Mouse (Mus musculus): ENCODE results near the gene Ccdc153. TPM values are rescaled to one million over a fixed set of nuclear protein-coding genes. Genes with fewer than 3 reads are reported as not detected.

The Ccdc153 gene
- polyA plus RNA-seq, 1 experiment from 2014 or later: not detected

DNA sequence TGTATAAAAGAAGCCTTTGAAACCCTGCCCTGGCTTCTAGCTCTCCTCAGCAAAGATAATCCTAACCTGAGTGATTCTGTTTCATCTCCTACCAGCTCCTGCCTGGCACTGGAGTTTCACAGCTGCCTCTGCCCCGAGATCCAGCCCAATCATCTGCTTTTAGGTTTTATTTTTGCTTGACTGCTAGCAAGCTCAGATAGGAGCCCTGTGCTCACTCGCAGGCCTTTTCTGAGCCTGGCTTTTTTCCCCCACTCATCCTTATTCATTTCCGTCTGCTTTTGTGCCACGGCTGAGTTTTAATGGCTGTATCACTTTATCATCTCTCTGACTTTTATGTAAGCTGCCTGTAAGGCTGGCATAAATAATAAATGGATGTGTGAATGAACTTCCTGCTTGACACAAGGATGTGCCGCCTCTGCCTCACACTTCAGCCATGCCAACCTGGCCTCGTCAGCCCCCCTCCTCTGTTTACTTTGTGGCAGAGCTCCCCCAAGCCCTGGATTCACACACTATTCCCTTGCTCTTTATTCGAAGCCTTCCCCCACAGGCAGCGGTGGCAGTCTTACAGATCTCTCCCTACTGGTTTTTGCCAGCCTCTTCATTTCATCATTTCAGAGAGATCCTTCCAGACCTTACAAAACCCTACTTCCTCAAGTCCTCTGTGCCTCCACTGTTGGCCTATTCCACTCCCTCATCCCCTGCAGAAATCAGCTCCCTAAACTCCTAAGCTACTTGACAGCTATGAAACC lies 26.2 kb downstream of the Ccdc153 start:
- Histone ChIP-seq H3K9ac (no peak overlapping the region), H3K27me3 (no peaks in the 10 kb centered on the region), H3K4me3 (no peak overlapping the region), H3K9me3 (replicated peaks) (no peaks in the 10 kb centered on the region), H3K4me2 (replicated peaks) (no peak overlapping the region), H3K27ac (peak overlapping the region; percentile 23; the same call in 1 of the 2 replicates), H3K36me3 (no peaks in the 10 kb centered on the region), H3K4me1 (peaks cover 12% of the 10 kb centered on the region)
- WGBS: 62% methylated on average over 8 of the region's 8 CpGs
- no peak for ATAC-seq (ENCODE audit: low FRiP score)

DNA sequence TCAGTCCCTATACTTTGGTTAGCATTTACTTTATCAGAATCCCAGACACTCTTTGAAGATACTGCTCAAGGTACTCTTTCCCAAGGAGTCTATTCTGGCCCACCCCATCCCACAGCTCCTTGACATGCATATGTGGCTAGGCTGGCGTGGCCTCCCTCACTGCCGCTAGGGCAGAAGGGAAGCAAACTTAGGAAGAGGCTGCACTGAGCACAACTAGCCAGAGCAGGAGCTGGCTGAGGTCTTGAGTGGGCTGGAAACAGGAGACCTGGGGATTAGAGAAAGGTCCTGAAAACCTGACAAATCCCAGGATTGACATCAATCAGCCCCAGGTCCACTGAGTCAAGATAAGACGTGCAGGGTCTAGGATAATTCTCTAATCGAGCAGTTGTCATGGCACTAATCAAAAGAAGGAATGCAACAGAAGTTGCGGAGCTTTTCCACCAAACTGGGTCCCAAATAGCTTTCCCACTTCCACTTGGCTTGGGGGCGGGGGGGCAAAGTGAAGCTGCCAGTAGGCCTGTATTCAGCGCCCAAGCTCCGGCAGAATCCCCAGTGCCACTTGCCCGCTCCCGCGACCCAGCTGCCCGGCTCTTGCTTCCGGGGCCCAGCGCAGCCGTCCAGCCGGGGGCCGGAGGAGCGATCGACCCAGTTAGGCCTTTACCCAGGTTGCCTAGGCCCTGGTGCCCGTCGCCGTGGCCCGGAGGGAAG lies 27.0 kb downstream of the Ccdc153 start:
- WGBS: 11% methylated on average over 22 of the region's 23 CpGs
- Histone ChIP-seq H3K9me3 (replicated peaks) (no peaks in the 10 kb centered on the region), H3K4me1 (peaks cover 12% of the 10 kb centered on the region), H3K4me2 (replicated peaks) (peak overlapping the region; percentile 68), H3K36me3 (no peaks in the 10 kb centered on the region), H3K27ac (no peak overlapping the region), H3K4me3 (peak overlapping the region; percentile 39), H3K9ac (peak overlapping the region; percentile 73), H3K27me3 (no peaks in the 10 kb centered on the region)
- no peak for ATAC-seq (ENCODE audit: low FRiP score)

DNA sequence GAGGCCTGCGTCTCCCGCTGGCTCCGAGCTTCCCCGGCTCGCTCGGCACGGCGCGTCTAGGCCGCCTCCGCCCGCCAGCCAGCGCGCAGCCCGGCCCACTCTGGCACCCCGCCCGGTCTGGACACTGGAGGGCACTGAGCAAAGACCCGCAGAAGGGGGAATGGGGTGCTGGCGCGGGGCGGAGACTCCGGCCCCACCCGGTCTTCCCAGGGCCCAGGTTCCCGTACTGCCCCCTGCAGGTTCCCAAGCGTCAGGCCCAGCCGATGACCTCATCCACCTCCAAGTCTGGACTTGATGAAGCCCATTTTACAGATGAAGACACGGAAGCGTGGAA lies 27.5 kb downstream of the Ccdc153 start:
- peak overlapping the region; percentile 39 for H3K4me3 ChIP-seq
- peak overlapping the region; percentile 73 for H3K9ac ChIP-seq
- whole genome bisulfite sequencing: 7% methylated on average over 28 of the region's 28 CpGs
- H3K4me1 ChIP-seq: peaks cover 12% of the 10 kb centered on the region
- peak overlapping the region; percentile 68 for H3K4me2 ChIP-seq (replicated peaks)
- no peaks in the 10 kb centered on the region for H3K9me3 ChIP-seq (replicated peaks)
- peak; percentile 83 for ATAC-seq (ENCODE audit: low FRiP score)
- no peaks in the 10 kb centered on the region for H3K27me3 ChIP-seq
- H3K36me3 ChIP-seq: no peaks in the 10 kb centered on the region
- H3K27ac ChIP-seq: no peak overlapping the region

- H3K36me3 ChIP-seq: no peaks in the 10 kb centered on the region
- no peak for ATAC-seq (ENCODE audit: low FRiP score)
- H3K9me3 ChIP-seq (replicated peaks): no peaks in the 10 kb centered on the region
- H3K4me2 ChIP-seq (replicated peaks): peak within 1 kb of the TSS; percentile 68
- no peaks in the 10 kb centered on the region for H3K27me3 ChIP-seq
- H3K9ac ChIP-seq: peak within 1 kb of the TSS; percentile 73
- H3K4me3 ChIP-seq: peak within 1 kb of the TSS; percentile 39
- no peak within 1 kb of the TSS for H3K27ac ChIP-seq
- 84% methylated on average over 6 of the region's 6 CpGs for WGBS
- peaks cover 12% of the 10 kb centered on the region for H3K4me1 ChIP-seq
Measured at GRCm38 (mm10) chr9:44268432-44268831, 28.0 kb downstream of the Ccdc153 start, which contains the start of gene Nlrx1. Nlrx1 (minus strand) TSS chr9:44268599.

DNA sequence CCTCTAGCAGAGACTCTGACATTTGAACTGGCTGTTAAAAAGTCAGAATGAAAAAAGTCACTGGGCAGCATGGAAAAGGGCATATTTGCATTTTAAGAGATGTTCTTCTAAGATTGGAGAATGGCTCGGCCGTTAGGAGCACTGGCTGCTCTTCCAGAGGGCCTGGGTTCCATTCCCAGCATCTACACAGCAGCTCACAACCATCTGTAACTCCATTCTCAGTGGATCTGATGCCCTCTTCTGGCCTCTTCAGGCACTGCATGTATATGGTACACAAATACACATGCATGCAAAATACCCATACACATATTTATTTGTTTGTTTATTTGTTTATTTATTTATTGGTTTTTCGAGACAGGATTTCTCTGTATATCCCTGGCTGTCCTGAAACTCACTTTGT lies 28.6 kb downstream of the Ccdc153 start:
- H3K4me3 ChIP-seq: no peak overlapping the region
- ATAC-seq (ENCODE audit: low FRiP score): no peak
- H3K27me3 ChIP-seq: no peaks in the 10 kb centered on the region
- WGBS: 86% methylated on average over 3 of the region's 3 CpGs
- peaks cover 12% of the 10 kb centered on the region for H3K4me1 ChIP-seq
- H3K27ac ChIP-seq: no peak overlapping the region
- no peaks in the 10 kb centered on the region for H3K9me3 ChIP-seq (replicated peaks)
- no peak overlapping the region for H3K9ac ChIP-seq
- H3K36me3 ChIP-seq: no peaks in the 10 kb centered on the region
- H3K4me2 ChIP-seq (replicated peaks): no peak overlapping the region

DNA sequence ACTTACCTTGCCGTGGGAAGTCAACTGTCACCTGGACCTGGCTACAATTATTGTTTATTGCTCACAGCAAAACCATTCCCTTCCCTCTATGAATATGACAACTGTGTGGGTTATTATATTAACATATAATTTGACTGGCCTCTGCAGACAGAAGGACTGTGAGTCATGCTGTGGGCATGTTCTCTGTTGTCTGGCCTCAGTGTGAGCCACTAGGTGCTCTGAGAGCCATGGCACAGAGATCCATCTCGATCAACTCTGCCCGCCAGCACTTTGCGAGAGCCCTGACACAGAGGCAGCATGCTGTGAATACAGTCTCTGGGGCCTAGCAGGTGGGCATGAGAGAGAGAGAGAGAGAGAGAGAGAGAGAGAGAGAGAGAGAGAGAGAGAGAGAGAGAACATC lies 29.5 kb downstream of the Ccdc153 start:
- H3K9ac ChIP-seq: no peak overlapping the region
- no peaks in the 10 kb centered on the region for H3K27me3 ChIP-seq
- H3K9me3 ChIP-seq (replicated peaks): no peaks in the 10 kb centered on the region
- peaks cover 12% of the 10 kb centered on the region for H3K4me1 ChIP-seq
- 73% methylated on average over 4 of the region's 4 CpGs for WGBS
- H3K4me3 ChIP-seq: no peak overlapping the region
- no peak overlapping the region for H3K27ac ChIP-seq
- peaks cover 8% of the 10 kb centered on the region; the same call in 1 of the 2 replicates for H3K36me3 ChIP-seq
- H3K4me2 ChIP-seq (replicated peaks): no peak overlapping the region
- ATAC-seq (ENCODE audit: low FRiP score): no peak

DNA sequence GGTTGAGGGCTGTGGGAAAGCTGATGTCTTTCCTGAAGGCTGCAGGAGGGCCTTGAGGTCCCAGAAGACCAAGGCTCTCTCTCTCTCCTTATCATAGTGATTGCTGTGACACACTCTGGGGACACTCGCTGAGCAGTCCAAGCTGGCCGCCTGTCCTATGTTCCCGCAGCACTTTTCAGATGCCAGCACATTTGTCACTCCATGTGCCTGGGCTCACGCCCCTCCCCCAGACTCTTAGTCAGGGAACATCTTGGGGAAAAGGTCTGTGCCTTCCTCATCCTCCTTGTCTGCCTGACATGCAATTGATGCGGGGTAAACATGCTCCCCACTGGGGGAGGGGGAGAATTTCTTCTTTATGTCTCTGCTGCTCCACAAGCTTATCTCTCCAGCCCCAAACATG lies 42.7 kb downstream of the Ccdc153 start:
- ATAC-seq (ENCODE audit: low FRiP score): no peak
- peaks cover 35% of the 10 kb centered on the region for H3K36me3 ChIP-seq
- H3K4me1 ChIP-seq: peaks cover 16% of the 10 kb centered on the region
- no peak overlapping the region for H3K4me3 ChIP-seq
- no peak overlapping the region for H3K27ac ChIP-seq
- no peaks in the 10 kb centered on the region for H3K9me3 ChIP-seq (replicated peaks)
- H3K27me3 ChIP-seq: peaks cover 16% of the 10 kb centered on the region
- H3K9ac ChIP-seq: no peak overlapping the region
- H3K4me2 ChIP-seq (replicated peaks): no peak overlapping the region
- WGBS: 68% methylated on average over 5 of the region's 5 CpGs

- H3K9me3 ChIP-seq (replicated peaks): no peaks in the 10 kb centered on the region
- H3K36me3 ChIP-seq: peaks cover 16% of the 10 kb centered on the region
- ATAC-seq (ENCODE audit: low FRiP score): no peak
- H3K4me2 ChIP-seq (replicated peaks): peak overlapping the region; percentile 90
- peaks cover 16% of the 10 kb centered on the region for H3K27me3 ChIP-seq
- WGBS: 9% methylated on average over 6 of the region's 6 CpGs
- H3K4me1 ChIP-seq: peaks cover 27% of the 10 kb centered on the region
- H3K27ac ChIP-seq: no peak overlapping the region
- H3K4me3 ChIP-seq: peak overlapping the region; percentile 71
- H3K9ac ChIP-seq: peak overlapping the region; percentile 85
Measured at GRCm38 (mm10) chr9:44286256-44286850, 45.9 kb downstream of the Ccdc153 start.

- Histone ChIP-seq H3K9me3 (replicated peaks) (no peaks in the 10 kb centered on the region), H3K4me2 (replicated peaks) (peak overlapping the region; percentile 90), H3K4me1 (peaks cover 27% of the 10 kb centered on the region), H3K27me3 (peaks cover 16% of the 10 kb centered on the region), H3K4me3 (peak overlapping the region; percentile 71), H3K9ac (peak overlapping the region; percentile 85), H3K27ac (0 out of 2 replicates have a peak overlapping the region, but pooled peaks have one; percentile 8), H3K36me3 (peaks cover 17% of the 10 kb centered on the region)
- WGBS: 6% methylated on average over 11 of the region's 11 CpGs
- ATAC-seq (ENCODE audit: low FRiP score): peak; percentile 12; the same call in 1 of the 2 replicates
Measured at GRCm38 (mm10) chr9:44287003-44287400, 46.5 kb downstream of the Ccdc153 start.

DNA sequence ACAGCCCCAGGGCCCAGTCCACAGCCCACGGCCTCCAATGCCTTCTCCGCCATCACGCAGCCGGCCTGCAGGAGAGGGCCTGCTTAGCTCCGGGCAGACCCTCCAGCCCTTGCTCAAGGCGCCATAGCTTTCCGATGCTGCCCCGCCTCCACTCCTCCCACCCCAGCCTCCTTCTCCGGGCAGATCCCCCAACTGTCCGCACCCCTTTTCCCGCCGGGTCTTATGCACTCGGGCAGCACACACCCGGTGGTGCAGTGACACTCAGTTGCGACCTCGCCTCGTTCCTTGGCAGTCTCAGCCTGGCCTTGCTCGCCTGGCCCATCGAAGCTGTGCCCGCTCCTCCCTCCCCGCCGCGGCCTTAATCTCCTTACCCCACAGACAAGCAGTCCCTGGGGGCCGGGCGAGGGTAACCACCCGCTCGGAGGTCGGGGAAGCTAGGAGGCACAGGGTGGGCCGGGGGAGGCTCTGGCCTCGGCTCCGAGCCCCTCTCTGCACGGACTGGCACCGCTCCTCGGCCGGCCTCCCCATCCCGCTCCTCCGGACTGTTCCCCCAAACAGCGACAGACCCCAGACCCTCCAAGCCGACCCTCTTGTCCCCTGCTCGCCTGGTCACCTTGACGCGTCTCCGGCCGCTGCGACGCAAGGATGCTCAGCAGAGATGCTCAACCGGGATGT lies 47.1 kb downstream of the Ccdc153 start:
- H3K27ac ChIP-seq: peak overlapping the region; percentile 74
- under 1% methylated on average over 46 of the region's 47 CpGs for WGBS
- peak overlapping the region; percentile 71 for H3K4me3 ChIP-seq
- H3K9ac ChIP-seq: peak overlapping the region; percentile 85
- H3K36me3 ChIP-seq: peaks cover 21% of the 10 kb centered on the region
- peaks cover 27% of the 10 kb centered on the region for H3K4me1 ChIP-seq
- peak; percentile 65 for ATAC-seq (ENCODE audit: low FRiP score)
- H3K27me3 ChIP-seq: peaks cover 16% of the 10 kb centered on the region
- peak overlapping the region; percentile 90 for H3K4me2 ChIP-seq (replicated peaks)
- no peaks in the 10 kb centered on the region for H3K9me3 ChIP-seq (replicated peaks)

- Histone ChIP-seq H3K9ac (peak within 1 kb of the TSS; percentile 85), H3K27ac (peak within 1 kb of the TSS; percentile 74), H3K27me3 (peaks cover 16% of the 10 kb centered on the region), H3K4me1 (peaks cover 27% of the 10 kb centered on the region), H3K36me3 (peaks cover 29% of the 10 kb centered on the region), H3K9me3 (replicated peaks) (no peaks in the 10 kb centered on the region), H3K4me2 (replicated peaks) (peak within 1 kb of the TSS; percentile 90), H3K4me3 (peak within 1 kb of the TSS; percentile 71)
- peak; percentile 76 for ATAC-seq (ENCODE audit: low FRiP score)
- WGBS: 1% methylated on average over 36 of the region's 38 CpGs
Measured at GRCm38 (mm10) chr9:44288076-44288958, 47.8 kb downstream of the Ccdc153 start, which contains the start of gene Abcg4. Abcg4 (minus strand) TSS chr9:44288615.

Data from hindbrain, embryonic 12.5 days (tissue).